Mouse (Mus musculus): Measurements from ENCODE around the gene Fmn2. TPM values are rescaled to one million over a fixed set of nuclear protein-coding genes. Genes with fewer than 3 reads are reported as not detected.
A peak's percentile ranks its signal among the peaks of the same experiment; 100 is the strongest.

Gene Fmn2
- polyA plus RNA-seq, 1 experiment from 2014 or later, result 7.5 TPM

DNA sequence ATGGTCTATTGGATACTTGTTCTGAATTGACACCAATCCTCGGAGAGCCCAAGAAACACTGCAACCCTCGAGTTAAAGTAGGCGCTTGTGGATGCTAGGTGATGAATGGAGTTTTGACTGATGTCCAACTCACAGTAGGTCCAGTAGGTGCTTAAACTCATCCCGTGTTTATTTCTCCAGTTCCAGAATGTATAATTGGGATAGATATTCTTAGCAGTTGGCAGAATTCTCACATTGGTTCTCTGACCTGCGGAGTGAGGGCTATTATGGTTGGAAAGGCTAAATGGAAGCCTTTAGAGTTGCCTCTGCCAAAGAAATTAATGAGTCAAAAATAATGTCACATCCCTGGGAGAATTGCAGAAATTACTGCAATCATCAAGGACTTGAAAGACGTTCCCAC is 62.9 kb downstream of the Fmn2 start:
- Histone ChIP-seq H3K9me3 (no peaks in the 10 kb centered on the region), H3K27me3 (no peaks in the 10 kb centered on the region), H3K4me2 (no peak overlapping the region), H3K36me3 (peaks cover 4% of the 10 kb centered on the region; the same call in 1 of the 2 replicates), H3K4me1 (replicated peaks) (no peaks in the 10 kb centered on the region), H3K4me3 (no peak overlapping the region), H3K9ac (no peak overlapping the region), H3K27ac (no peak overlapping the region)
- 88% methylated on average over 6 of the region's 6 CpGs for WGBS
- no peak for ATAC-seq (ENCODE audit: low FRiP score)

DNA sequence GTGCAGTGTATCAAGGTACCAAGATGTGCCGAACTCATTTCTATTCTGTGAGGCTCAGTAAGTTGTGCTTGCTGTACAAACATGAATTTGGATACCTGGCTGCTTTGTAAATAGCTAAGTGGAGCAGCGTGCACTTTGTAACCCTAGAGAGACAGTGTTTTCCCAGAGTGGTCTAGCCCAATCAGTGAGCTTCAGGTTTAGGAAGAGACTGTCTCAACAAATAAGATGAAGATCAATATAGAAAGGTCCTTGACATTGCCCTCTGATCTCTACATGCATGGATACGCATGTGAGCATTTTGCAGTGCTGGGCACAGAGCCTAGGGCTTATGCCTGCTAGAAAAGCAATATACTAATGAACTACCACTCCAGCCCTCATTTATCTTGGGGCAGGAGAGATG is 67.0 kb downstream of the Fmn2 start:
- no peak overlapping the region for H3K4me2 ChIP-seq
- peaks cover 4% of the 10 kb centered on the region; the same call in 1 of the 2 replicates for H3K36me3 ChIP-seq
- H3K4me1 ChIP-seq (replicated peaks), result no peaks in the 10 kb centered on the region
- no peaks in the 10 kb centered on the region for H3K27me3 ChIP-seq
- ATAC-seq (ENCODE audit: low FRiP score), result no peak
- H3K9ac ChIP-seq, result no peak overlapping the region
- WGBS, result 89% methylated on average over 3 of the region's 3 CpGs
- H3K27ac ChIP-seq, result no peak overlapping the region
- H3K4me3 ChIP-seq, result no peak overlapping the region
- no peaks in the 10 kb centered on the region for H3K9me3 ChIP-seq

DNA sequence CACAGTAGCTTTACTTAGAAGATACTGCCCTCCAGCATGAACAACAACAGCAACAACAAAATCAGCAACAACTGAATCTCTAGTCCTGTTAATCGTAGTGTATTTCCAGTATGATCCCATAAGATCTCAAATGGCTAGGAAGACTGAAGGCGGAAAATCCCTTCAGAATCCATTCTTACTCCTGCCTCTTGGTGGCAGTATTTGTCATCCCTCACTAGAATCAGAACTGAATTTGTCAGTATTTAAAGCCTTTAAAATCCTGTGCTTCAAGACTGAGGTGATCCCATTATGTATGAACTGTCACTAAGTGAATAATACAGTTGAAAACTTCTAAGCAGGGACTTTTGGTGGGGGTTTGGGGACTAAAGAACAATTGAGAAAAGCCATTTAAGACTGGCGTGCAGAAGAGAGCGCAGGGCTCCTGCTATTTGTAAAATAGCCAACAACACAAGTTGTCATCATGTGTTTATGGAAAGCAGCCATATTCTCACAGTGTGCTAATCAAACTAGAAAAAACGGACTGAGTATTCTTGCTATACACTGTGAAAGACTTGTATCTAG is 90.9 kb downstream of the Fmn2 start:
- WGBS, result 76% methylated on average over 5 of the region's 5 CpGs
- no peak overlapping the region for H3K4me2 ChIP-seq
- H3K4me3 ChIP-seq, result no peak overlapping the region
- no peaks in the 10 kb centered on the region for H3K4me1 ChIP-seq (replicated peaks)
- no peak for ATAC-seq (ENCODE audit: low FRiP score)
- H3K27me3 ChIP-seq, result no peaks in the 10 kb centered on the region
- no peak overlapping the region for H3K27ac ChIP-seq
- no peak overlapping the region for H3K9ac ChIP-seq
- H3K36me3 ChIP-seq, result no peaks in the 10 kb centered on the region
- no peaks in the 10 kb centered on the region for H3K9me3 ChIP-seq

DNA sequence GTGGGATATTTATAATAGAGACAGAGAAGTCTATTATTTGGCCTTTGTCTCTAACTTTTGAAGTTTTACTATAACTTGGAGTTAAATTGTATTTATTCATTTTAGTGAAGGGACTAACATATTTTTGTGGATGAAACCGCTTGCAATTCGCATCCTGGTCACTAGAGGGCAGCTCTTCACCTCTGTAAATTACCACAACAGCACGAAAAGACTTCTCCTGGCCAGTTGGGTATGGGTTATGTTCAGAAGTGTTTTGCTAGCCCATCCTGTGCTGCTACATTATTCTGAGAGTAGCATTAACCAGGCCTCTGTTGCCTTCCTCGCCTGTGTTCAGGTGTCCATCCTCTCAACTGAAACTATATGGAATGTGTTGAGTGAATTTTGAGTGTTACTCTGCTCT is 93.4 kb downstream of the Fmn2 start:
- Histone ChIP-seq H3K27ac (no peak overlapping the region), H3K4me2 (no peak overlapping the region), H3K9ac (no peak overlapping the region), H3K36me3 (peaks cover 11% of the 10 kb centered on the region), H3K4me1 (replicated peaks) (no peaks in the 10 kb centered on the region), H3K4me3 (no peak overlapping the region), H3K9me3 (no peaks in the 10 kb centered on the region), H3K27me3 (no peaks in the 10 kb centered on the region)
- WGBS, result 15% methylated on average over 4 of the region's 4 CpGs
- ATAC-seq (ENCODE audit: low FRiP score), result peak; percentile 68; the same call in 1 of the 2 replicates

DNA sequence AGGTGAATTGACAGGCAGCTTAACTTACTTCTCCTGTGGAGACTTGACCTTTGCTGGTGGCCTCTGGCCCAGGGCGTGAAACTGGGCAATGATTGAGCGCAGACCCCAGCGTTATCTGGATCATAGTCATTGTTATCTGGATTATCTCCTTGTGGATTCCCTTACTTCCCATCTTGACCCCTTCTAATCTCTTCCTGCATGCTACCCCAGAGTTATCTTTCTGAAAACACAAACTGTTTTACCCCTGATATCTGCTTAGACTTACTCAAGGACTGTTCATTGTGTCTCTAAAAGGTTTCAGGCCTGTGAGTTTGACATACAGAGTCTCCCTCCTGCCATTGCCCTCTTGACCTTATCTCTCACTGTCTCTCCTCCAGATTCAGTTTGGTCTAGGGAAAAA is 95.9 kb downstream of the Fmn2 start:
- H3K27me3 ChIP-seq, result no peaks in the 10 kb centered on the region
- no peak for ATAC-seq (ENCODE audit: low FRiP score)
- no peak overlapping the region for H3K27ac ChIP-seq
- 0 out of 2 replicates have a peak, but pooled peaks cover 8% of the 10 kb centered on the region for H3K4me1 ChIP-seq (replicated peaks)
- no peaks in the 10 kb centered on the region for H3K9me3 ChIP-seq
- peaks cover 11% of the 10 kb centered on the region for H3K36me3 ChIP-seq
- 90% methylated on average over 3 of the region's 3 CpGs for WGBS
- no peak overlapping the region for H3K4me2 ChIP-seq
- H3K4me3 ChIP-seq, result no peak overlapping the region
- no peak overlapping the region for H3K9ac ChIP-seq

DNA sequence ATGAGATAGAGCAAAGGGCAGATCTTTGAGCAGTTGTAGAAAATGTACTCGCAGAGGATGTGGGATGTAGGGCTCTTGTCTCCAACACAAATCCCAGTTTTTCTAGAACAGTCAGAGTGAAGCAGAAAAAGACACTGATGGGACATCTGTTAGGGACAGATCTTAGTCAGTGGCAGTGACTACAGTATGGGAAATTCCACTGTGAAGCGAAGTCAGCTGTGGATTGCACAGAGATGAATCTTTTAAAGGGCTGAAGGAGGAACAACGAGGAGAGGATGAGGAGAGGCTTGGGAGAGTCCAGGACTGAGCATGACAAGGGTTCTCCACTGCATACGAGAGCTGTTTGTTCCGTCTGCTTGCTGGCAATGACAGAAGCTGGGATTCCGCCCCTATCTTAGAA is 96.6 kb downstream of the Fmn2 start:
- ATAC-seq (ENCODE audit: low FRiP score), result no peak
- no peak overlapping the region for H3K9ac ChIP-seq
- no peak overlapping the region for H3K4me3 ChIP-seq
- no peak overlapping the region for H3K27ac ChIP-seq
- 0 out of 2 replicates have a peak, but pooled peaks cover 8% of the 10 kb centered on the region for H3K4me1 ChIP-seq (replicated peaks)
- no peaks in the 10 kb centered on the region for H3K27me3 ChIP-seq
- H3K4me2 ChIP-seq, result no peak overlapping the region
- WGBS, result 90% methylated on average over 6 of the region's 6 CpGs
- H3K9me3 ChIP-seq, result no peaks in the 10 kb centered on the region
- peaks cover 11% of the 10 kb centered on the region for H3K36me3 ChIP-seq

DNA sequence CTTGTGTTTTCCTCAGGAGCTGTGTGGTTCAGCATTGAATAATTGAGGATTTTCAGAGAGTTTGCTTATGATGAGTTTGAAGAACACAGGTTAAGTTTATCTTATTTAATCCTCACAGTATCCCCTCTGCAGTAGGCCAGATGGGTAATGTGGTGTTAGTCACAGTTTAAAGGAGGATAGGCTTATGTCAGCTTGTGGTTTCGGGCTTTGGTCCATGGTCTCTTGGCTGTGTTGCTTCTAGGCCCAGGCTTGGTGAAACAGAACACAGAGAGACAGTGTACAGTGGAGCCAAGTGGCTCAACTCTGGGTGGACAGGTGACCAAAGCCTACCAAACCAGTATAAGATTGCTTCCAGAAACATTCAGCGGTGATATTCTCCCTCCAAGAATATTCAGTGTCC is 98.4 kb downstream of the Fmn2 start:
- Histone ChIP-seq H3K4me3 (no peak overlapping the region), H3K9ac (no peak overlapping the region), H3K36me3 (peaks cover 11% of the 10 kb centered on the region), H3K27me3 (no peaks in the 10 kb centered on the region), H3K27ac (no peak overlapping the region), H3K4me2 (no peak overlapping the region), H3K4me1 (replicated peaks) (0 out of 2 replicates have a peak, but pooled peaks cover 8% of the 10 kb centered on the region), H3K9me3 (no peaks in the 10 kb centered on the region)
- no peak for ATAC-seq (ENCODE audit: low FRiP score)
- 96% methylated on average over 2 of the region's 2 CpGs for WGBS

DNA sequence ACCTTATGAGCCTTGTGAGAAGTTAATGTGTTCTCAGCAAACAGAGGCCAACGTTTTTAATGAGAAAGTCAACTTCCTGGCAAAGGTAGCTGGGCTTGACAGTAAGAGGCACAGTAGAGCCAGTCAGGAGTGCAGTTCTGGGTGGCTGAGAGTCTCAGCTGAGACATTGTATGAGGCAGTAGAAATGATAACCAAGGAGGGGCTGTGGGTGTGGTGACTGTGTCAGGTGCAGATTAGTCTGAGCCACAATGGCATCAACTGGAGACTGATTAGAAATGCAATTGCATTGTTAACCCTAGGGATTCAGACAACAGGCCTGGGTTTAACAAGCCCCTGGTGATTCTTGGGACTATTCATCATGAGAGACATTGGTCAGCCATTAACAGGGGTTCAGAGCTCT is 99.0 kb downstream of the Fmn2 start:
- 0 out of 2 replicates have a peak, but pooled peaks cover 8% of the 10 kb centered on the region for H3K4me1 ChIP-seq (replicated peaks)
- H3K36me3 ChIP-seq, result peaks cover 11% of the 10 kb centered on the region
- no peak overlapping the region for H3K4me3 ChIP-seq
- WGBS, result 54% methylated on average over 1 of the region's 1 CpGs
- ATAC-seq (ENCODE audit: low FRiP score), result no peak
- H3K27ac ChIP-seq, result no peak overlapping the region
- H3K9me3 ChIP-seq, result no peaks in the 10 kb centered on the region
- no peaks in the 10 kb centered on the region for H3K27me3 ChIP-seq
- no peak overlapping the region for H3K9ac ChIP-seq
- no peak overlapping the region for H3K4me2 ChIP-seq

DNA sequence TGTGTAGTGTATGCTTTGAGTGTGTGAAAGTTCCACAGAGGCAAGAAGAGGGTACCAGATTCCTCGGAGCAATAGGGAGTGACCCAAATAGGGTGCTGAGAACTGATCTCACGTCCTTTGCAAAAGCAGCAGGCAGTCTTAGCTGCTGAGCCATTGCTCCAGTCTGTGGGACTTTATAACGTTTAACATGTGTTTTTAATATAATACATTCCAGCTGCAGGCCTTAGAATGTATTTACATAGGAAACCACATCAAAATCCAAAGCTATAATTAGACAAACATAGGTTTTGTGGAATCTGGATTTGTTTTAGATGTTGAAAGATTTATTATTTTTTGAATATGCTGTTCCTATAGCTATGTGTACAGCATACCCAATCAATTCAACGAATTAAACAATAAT is 115.7 kb downstream of the Fmn2 start:
- H3K4me2 ChIP-seq, result no peak overlapping the region
- no peaks in the 10 kb centered on the region for H3K4me1 ChIP-seq (replicated peaks)
- no peak for ATAC-seq (ENCODE audit: low FRiP score)
- no peaks in the 10 kb centered on the region for H3K9me3 ChIP-seq
- peaks cover 21% of the 10 kb centered on the region for H3K36me3 ChIP-seq
- 74% methylated on average over 4 of the region's 4 CpGs for WGBS
- no peak overlapping the region for H3K9ac ChIP-seq
- no peak overlapping the region for H3K27ac ChIP-seq
- no peaks in the 10 kb centered on the region for H3K27me3 ChIP-seq
- H3K4me3 ChIP-seq, result no peak overlapping the region

DNA sequence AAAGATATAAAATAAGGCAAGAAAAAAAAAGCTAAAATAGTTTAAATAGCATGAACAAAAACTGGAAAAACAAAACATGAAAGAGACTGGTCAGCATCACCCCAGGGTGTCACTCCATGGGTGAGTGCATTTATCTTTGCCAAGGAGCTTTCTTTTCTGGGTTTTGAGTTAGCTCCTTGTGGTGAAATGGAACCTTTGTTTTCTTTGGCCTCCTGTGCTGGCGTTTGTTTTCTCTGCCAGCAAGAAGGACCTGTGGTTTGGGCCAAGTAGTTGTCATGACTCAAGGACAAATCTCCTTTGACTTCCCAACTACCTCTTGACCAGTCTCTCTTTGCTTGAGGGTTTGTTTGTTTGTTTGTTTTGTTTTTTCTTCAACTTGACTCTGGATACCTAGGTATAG is 119.9 kb downstream of the Fmn2 start:
- ATAC-seq (ENCODE audit: low FRiP score), result no peak
- H3K36me3 ChIP-seq, result peaks cover 6% of the 10 kb centered on the region; the same call in 1 of the 2 replicates
- no peak overlapping the region for H3K9ac ChIP-seq
- H3K27me3 ChIP-seq, result no peaks in the 10 kb centered on the region
- H3K4me2 ChIP-seq, result no peak overlapping the region
- H3K9me3 ChIP-seq, result no peaks in the 10 kb centered on the region
- no peak overlapping the region for H3K27ac ChIP-seq
- no peak overlapping the region for H3K4me3 ChIP-seq
- no peaks in the 10 kb centered on the region for H3K4me1 ChIP-seq (replicated peaks)
- WGBS, result 13% methylated on average over 1 of the region's 1 CpGs

DNA sequence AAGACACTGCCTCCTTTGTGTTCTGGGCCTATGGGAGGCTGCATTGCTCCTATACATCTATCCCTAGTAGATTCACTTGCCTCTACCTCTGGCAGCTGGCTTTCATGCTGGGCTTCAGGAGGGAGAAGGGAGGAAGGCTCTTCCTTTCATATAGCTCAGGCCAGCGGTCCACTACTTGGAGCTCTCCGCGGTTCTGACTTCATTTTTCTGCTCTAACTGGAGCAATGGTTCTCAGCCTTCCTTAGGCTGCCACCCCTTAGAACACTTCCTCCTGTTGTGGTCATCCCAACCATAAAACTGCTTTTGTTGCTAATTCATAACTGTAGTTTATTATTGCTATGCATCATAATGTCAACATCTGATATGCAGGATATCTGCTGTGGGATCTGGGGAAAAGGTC is 121.4 kb downstream of the Fmn2 start:
- Histone ChIP-seq H3K4me2 (no peak overlapping the region), H3K9me3 (no peaks in the 10 kb centered on the region), H3K9ac (no peak overlapping the region), H3K27me3 (no peaks in the 10 kb centered on the region), H3K4me3 (no peak overlapping the region), H3K27ac (no peak overlapping the region), H3K4me1 (replicated peaks) (no peaks in the 10 kb centered on the region), H3K36me3 (peaks cover 14% of the 10 kb centered on the region)
- no peak for ATAC-seq (ENCODE audit: low FRiP score)
- 33% methylated on average over 3 of the region's 3 CpGs for WGBS

DNA sequence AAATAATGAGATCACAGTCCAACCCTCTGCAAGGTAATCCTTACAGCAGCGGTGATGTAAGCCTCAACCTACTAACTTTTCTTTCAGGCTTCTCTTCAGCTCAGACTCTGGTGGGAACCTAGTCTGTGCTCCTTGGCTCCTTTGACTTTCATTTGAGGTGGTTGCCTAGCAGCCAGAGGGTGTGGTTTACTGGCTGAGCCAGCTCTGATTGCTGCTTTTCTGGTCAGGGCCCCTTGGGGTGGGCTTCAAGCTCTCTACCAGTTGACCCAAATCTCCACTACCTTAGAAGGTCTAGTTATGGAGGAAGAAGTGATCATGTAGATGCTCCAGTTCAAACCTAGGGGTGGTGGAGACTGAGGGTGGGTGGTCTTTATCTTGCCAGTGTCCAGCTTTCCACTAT is 128.4 kb downstream of the Fmn2 start:
- H3K4me2 ChIP-seq, result no peak overlapping the region
- H3K27ac ChIP-seq, result no peak overlapping the region
- WGBS, result 71% methylated on average over 1 of the region's 1 CpGs
- H3K36me3 ChIP-seq, result peaks cover 19% of the 10 kb centered on the region
- no peak overlapping the region for H3K4me3 ChIP-seq
- H3K4me1 ChIP-seq (replicated peaks), result no peaks in the 10 kb centered on the region
- H3K9ac ChIP-seq, result no peak overlapping the region
- no peak for ATAC-seq (ENCODE audit: low FRiP score)
- no peaks in the 10 kb centered on the region for H3K9me3 ChIP-seq
- no peaks in the 10 kb centered on the region for H3K27me3 ChIP-seq

DNA sequence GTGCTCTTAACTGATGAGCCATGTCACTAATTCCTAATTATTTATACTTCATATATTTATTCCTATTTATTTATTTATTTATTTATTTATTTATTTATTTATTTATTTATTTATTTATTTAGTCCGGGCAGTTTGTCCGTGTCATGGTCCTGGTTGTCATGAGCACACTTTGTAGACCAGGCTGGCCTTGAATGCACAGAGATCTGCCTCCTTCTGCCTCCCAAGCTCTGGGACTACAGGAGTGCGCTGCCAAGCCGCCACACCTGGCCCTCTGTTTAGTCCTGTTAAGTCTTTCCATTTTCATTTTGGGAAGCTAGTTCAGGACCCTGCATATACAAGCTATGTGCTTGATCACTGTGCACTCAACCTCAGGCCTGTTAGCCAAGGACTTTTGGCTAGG is 134.7 kb downstream of the Fmn2 start:
- 95% methylated on average over 4 of the region's 4 CpGs for WGBS
- Histone ChIP-seq H3K27me3 (no peaks in the 10 kb centered on the region), H3K9me3 (no peaks in the 10 kb centered on the region), H3K4me1 (replicated peaks) (no peaks in the 10 kb centered on the region), H3K9ac (no peak overlapping the region), H3K4me3 (no peak overlapping the region), H3K27ac (no peak overlapping the region), H3K4me2 (no peak overlapping the region), H3K36me3 (peaks cover 7% of the 10 kb centered on the region; the same call in 1 of the 2 replicates)
- ATAC-seq (ENCODE audit: low FRiP score), result no peak
